ENCODE assay signal across 9 mouse cellular contexts in the genomic region with DNA sequence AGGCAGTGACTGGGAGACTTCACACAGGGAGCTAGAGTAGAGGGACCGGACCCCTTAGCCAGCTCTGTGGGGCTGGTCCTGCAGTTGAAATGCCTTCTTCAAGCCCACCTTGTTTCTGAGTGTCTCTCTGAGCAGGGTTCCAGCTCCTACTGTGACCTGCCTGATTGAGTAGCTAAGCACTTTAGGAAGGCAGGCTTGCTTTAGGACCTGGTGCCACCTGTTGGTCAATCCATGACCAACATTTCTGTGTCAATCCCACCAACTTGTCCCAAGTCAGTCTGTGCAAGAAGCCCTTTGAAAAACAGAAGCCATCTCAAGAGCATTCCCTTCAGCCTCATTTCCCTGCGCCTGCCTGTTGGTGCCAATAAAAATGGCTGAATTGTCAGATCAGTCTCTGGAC.
DNase-seq lines count a peak whose midpoint lies in the region; ATAC-seq and TF ChIP-seq lines count a peak whose summit lies in the region.
"Had no signal": no experiment of that assay in that cellular context is flagged by ENCODE, and none has a peak within 500 bp of the region (broad histone marks: within the 10 kb centered on the region; RNA-seq: fewer than 3 reads in every experiment).

No protein-coding gene starts in this region.

- TF ChIP-seq CTCF in intestine, postnatal 0 days (IDR thresholded peaks at IDR 0.05; ENCODE audit: low read depth), result peak; percentile 86

- TF ChIP-seq POLR2A in limb, embryonic 14.5 days (IDR thresholded peaks at IDR 0.05; ENCODE audit: borderline replicate concordance, extremely low read depth, insufficient read depth, insufficient read length), result no peak

- H3K4me3 ChIP-seq in midbrain, embryonic 14.5 days (replicated peaks; ENCODE audit: low read depth, low read length), result no peak overlapping the region
- H3K4me3 ChIP-seq in midbrain, embryonic 13.5 days (replicated peaks), result no peak overlapping the region
- no peak overlapping the region for H3K4me3 ChIP-seq in intestine, postnatal 0 days (ENCODE audit: low read depth, low read length)
- no peak overlapping the region for H3K4me3 ChIP-seq in limb, embryonic 14.5 days (replicated peaks; ENCODE audit: low read length)
- H3K4me3 ChIP-seq: neural tube, embryonic 12.5 days had no signal

- DNase-seq in midbrain, embryonic 14.5 days, result peak; percentile 75
- peak; percentile 51 to 81 for DNase-seq in adrenal gland, adult (ENCODE audit: inconsistent age in 2 of 2, low spot score in 1 of 2)
- peak; percentile 79 for DNase-seq in embryo, embryonic 10 days (ENCODE audit: low spot score)
- peak; percentile 78 for DNase-seq in limb, embryonic 14.5 days (ENCODE audit: low spot score)
- DNase-seq in right cerebral cortex, postnatal 14 days, result peak; percentile 36

- H3K4me1 ChIP-seq in midbrain, embryonic 14.5 days (ENCODE audit: control insufficient read depth, insufficient read depth, low read length), result no peaks in the 10 kb centered on the region
- no peaks in the 10 kb centered on the region for H3K4me1 ChIP-seq in midbrain, embryonic 13.5 days (replicated peaks)
- no peaks in the 10 kb centered on the region for H3K4me1 ChIP-seq in intestine, postnatal 0 days (replicated peaks; ENCODE audit: control insufficient read depth, insufficient read depth, low read length)
- no peaks in the 10 kb centered on the region; the same call in 1 of the 2 replicates for H3K4me1 ChIP-seq in limb, embryonic 14.5 days (ENCODE audit: control insufficient read depth, insufficient read depth, low read length)
- H3K4me1 ChIP-seq: neural tube, embryonic 12.5 days had no signal

- H3K9ac ChIP-seq in midbrain, embryonic 14.5 days (replicated peaks; ENCODE audit: low read length), result no peak overlapping the region
- H3K9ac ChIP-seq in midbrain, embryonic 13.5 days (replicated peaks), result no peak overlapping the region
- H3K9ac ChIP-seq in intestine, postnatal 0 days (ENCODE audit: low read depth, low read length), result no peak overlapping the region
- H3K9ac ChIP-seq in limb, embryonic 14.5 days (ENCODE audit: low read depth, low read length, severe bottlenecking), result no peak overlapping the region
- H3K9ac ChIP-seq: neural tube, embryonic 12.5 days had no signal

- no peaks in the 10 kb centered on the region for H3K9me3 ChIP-seq in midbrain, embryonic 14.5 days (ENCODE audit: control insufficient read depth, low read length)
- no peaks in the 10 kb centered on the region for H3K9me3 ChIP-seq in midbrain, embryonic 13.5 days
- no peaks in the 10 kb centered on the region for H3K9me3 ChIP-seq in intestine, postnatal 0 days (ENCODE audit: control insufficient read depth)
- no peaks in the 10 kb centered on the region for H3K9me3 ChIP-seq in limb, embryonic 14.5 days (ENCODE audit: control insufficient read depth, low read length)
- H3K9me3 ChIP-seq: neural tube, embryonic 12.5 days had no signal

- H3K27me3 ChIP-seq in midbrain, embryonic 14.5 days (ENCODE audit: control insufficient read depth, insufficient read depth, low read length), result no peaks in the 10 kb centered on the region
- H3K27me3 ChIP-seq in midbrain, embryonic 13.5 days, result no peaks in the 10 kb centered on the region
- no peaks in the 10 kb centered on the region for H3K27me3 ChIP-seq in intestine, postnatal 0 days (replicated peaks; ENCODE audit: control insufficient read depth, insufficient read depth, low read length)
- H3K27me3 ChIP-seq in limb, embryonic 14.5 days (ENCODE audit: control insufficient read depth, insufficient read depth, low read length), result no peaks in the 10 kb centered on the region
- H3K27me3 ChIP-seq: neural tube, embryonic 12.5 days had no signal

- 71% methylated on average over 2 of the region's 2 CpGs for WGBS in midbrain, embryonic 14.5 days
- 71% methylated on average over 2 of the region's 2 CpGs for WGBS in midbrain, embryonic 13.5 days
- 67% methylated on average over 2 of the region's 2 CpGs for WGBS in intestine, postnatal 0 days
- 51% methylated on average over 2 of the region's 2 CpGs for WGBS in limb, embryonic 14.5 days

- H3K4me2 ChIP-seq in midbrain, embryonic 14.5 days (ENCODE audit: low read length), result no peak overlapping the region
- no peak overlapping the region for H3K4me2 ChIP-seq in midbrain, embryonic 13.5 days (replicated peaks)
- H3K4me2 ChIP-seq in intestine, postnatal 0 days (replicated peaks; ENCODE audit: low read depth), result no peak overlapping the region
- no peak overlapping the region for H3K4me2 ChIP-seq in limb, embryonic 14.5 days (replicated peaks; ENCODE audit: low read depth, low read length, severe bottlenecking)
- H3K4me2 ChIP-seq: neural tube, embryonic 12.5 days had no signal

- no peak overlapping the region for H3K27ac ChIP-seq in midbrain, embryonic 14.5 days (replicated peaks; ENCODE audit: low read depth, low read length)
- no peak overlapping the region for H3K27ac ChIP-seq in midbrain, embryonic 13.5 days
- no peak overlapping the region for H3K27ac ChIP-seq in intestine, postnatal 0 days (ENCODE audit: low read depth, low read length)
- no peak overlapping the region for H3K27ac ChIP-seq in limb, embryonic 14.5 days (replicated peaks; ENCODE audit: low read depth, low read length)
- H3K27ac ChIP-seq: neural tube, embryonic 12.5 days had no signal

- no peaks in the 10 kb centered on the region for H3K36me3 ChIP-seq in midbrain, embryonic 14.5 days (ENCODE audit: control insufficient read depth, insufficient read depth, low read length)
- H3K36me3 ChIP-seq in midbrain, embryonic 13.5 days, result no peaks in the 10 kb centered on the region
- no peaks in the 10 kb centered on the region for H3K36me3 ChIP-seq in intestine, postnatal 0 days (ENCODE audit: control insufficient read depth, insufficient read depth)
- H3K36me3 ChIP-seq in limb, embryonic 14.5 days (ENCODE audit: control insufficient read depth, insufficient read depth, low read length), result no peaks in the 10 kb centered on the region
- H3K36me3 ChIP-seq: neural tube, embryonic 12.5 days had no signal

- ATAC-seq in midbrain, embryonic 14.5 days (ENCODE audit: low FRiP score, low TSS enrichment), result no peak
- no peak for ATAC-seq in midbrain, embryonic 13.5 days
- ATAC-seq in intestine, postnatal 0 days, result no peak
- ATAC-seq in limb, embryonic 14.5 days (ENCODE audit: low FRiP score, low read depth), result peak; percentile 50; the same call in 1 of the 2 replicates
- ATAC-seq in inflammation-experienced regulatory T-cells, adult 6 months, result no peak
